Mouse (Mus musculus) Patski (cell line): ENCODE results near the gene Crat. TPM values are rescaled to one million over a fixed set of nuclear protein-coding genes. Genes with fewer than 3 reads are reported as not detected.

ENCODE experiments used
- ATAC-seq: fragments of 100-300 bp; one replicate; pipeline ENCODE4 v1.8.0; 2021
- CTCF ChIA-PET: fragments of 350-600 bp; sonication (Branson Sonifier 250); formaldehyde crosslinking; loops from one replicate; lab custom pipeline; 2022; ENCODE audit warnings: inconsistent platforms; lab: Charles Lee
- POLR2A ChIA-PET: fragments of 350-600 bp; sonication (Branson Sonifier 250); formaldehyde crosslinking; loops from one replicate; lab custom pipeline; 2022; ENCODE audit warnings: antibody characterized with exemption, inconsistent platforms; lab: Charles Lee
- DNase-seq: peaks from one replicate; pipeline ENCODE4 v3.0.0-alpha.2; 2011; ENCODE audit warnings: low read depth, low spot score
- H3K27me3 ChIP-seq: fragments of 371-371 bp; one replicate; pipeline ENCODE4 v1.5.1; 2021
- CTCF ChIP-seq: fragments of 100-300 bp; IDR thresholded peaks from one replicate; pipeline ENCODE4 v1.5.1; 2021
- in situ Hi-C: fragments of 300-500 bp; cut with MboI; formaldehyde crosslinking; loops from 3 replicates; pipeline ENCODE4 v1.11.1; 2018; ENCODE audit warnings: low pct_unique_long_range_greater_than_20kb, mixed read lengths
- polyA plus RNA-seq: library from polyadenylated mRNA; unstranded; gene quantifications from one replicate; pipeline ENCODE4 v1.2.3, GENCODE M21; 2021

The Crat gene
- polyA plus RNA-seq, 1 experiment from 2014 or later = 86.1 TPM

GRCm38 (mm10) chr2:30397986-30398512, 17.6 kb downstream of the Crat start:
- no peak for ATAC-seq
- DNase-seq = no peak
- H3K27me3 ChIP-seq = no peaks in the 10 kb centered on the region
- ChIA-PET CTCF (interaction anchor here (1.3 kb wide), 1 partner anchor 31 kb away, joined by 3 read pairs; no protein-coding TSS in a partner anchor), POLR2A (interaction anchor here (0.9 kb wide), 1 partner anchor 18 kb away, joined by 3 read pairs; the partner anchor contains the start of genes Crat and Ptpa)
- no peak for TF ChIP-seq CTCF
- in situ Hi-C loops = no loop called here

GRCm38 (mm10) chr2:30396246-30396645, 19.4 kb downstream of the Crat start:
- ATAC-seq = no peak
- in situ Hi-C loops = no loop called here
- TF ChIP-seq CTCF = no peak
- CTCF ChIA-PET = interaction anchor here (0.8 kb wide), 1 partner anchor 9 kb away, joined by 4 read pairs; no protein-coding TSS in a partner anchor
- H3K27me3 ChIP-seq = no peaks in the 10 kb centered on the region
- DNase-seq = no peak
- POLR2A ChIA-PET = no interaction called here

- ATAC-seq = no peak
- ChIA-PET CTCF (interaction anchor here (0.8 kb wide), 1 partner anchor 9 kb away, joined by 4 read pairs; no protein-coding TSS in a partner anchor), POLR2A (no interaction called here)
- no peaks in the 10 kb centered on the region for H3K27me3 ChIP-seq
- in situ Hi-C loops = no loop called here
- DNase-seq = no peak
- TF ChIP-seq CTCF = no peak
Observed at GRCm38 (mm10) chr2:30395757-30396156, 19.9 kb downstream of the Crat start.

- no peaks in the 10 kb centered on the region for H3K27me3 ChIP-seq
- in situ Hi-C loops = no loop called here
- DNase-seq (no peak), ATAC-seq (no peak)
- CTCF ChIA-PET = no interaction called here
- POLR2A ChIA-PET = interaction anchor here (1.2 kb wide), 1 partner anchor 9 kb away, joined by 3 read pairs; no protein-coding TSS in a partner anchor
- TF ChIP-seq CTCF = no peak
Observed at GRCm38 (mm10) chr2:30393370-30393656, 22.3 kb downstream of the Crat start.

GRCm38 (mm10) chr2:30392577-30393369, 22.8 kb downstream of the Crat start:
- CTCF ChIA-PET = no interaction called here
- H3K27me3 ChIP-seq = no peaks in the 10 kb centered on the region
- no peak for TF ChIP-seq CTCF
- POLR2A ChIA-PET = interaction anchor here (0.6 to 1.2 kb wide), 3 partner anchors 9 to 22 kb away, joined by 3 read pairs; no protein-coding TSS in a partner anchor
- DNase-seq (no peak), ATAC-seq (peak; percentile 53)
- in situ Hi-C loops = no loop called here

- ATAC-seq (peak; percentile 88), DNase-seq (peak; percentile 77)
- in situ Hi-C loops = no loop called here
- ChIA-PET POLR2A (interaction anchor here (0.6 to 0.8 kb wide), 2 partner anchors 9 to 23 kb away, joined by 3 read pairs; no protein-coding TSS in a partner anchor), CTCF (no interaction called here)
- TF ChIP-seq CTCF = no peak
- no peaks in the 10 kb centered on the region for H3K27me3 ChIP-seq
Observed at GRCm38 (mm10) chr2:30392114-30392576, 23.5 kb downstream of the Crat start, which contains the start of gene Dolpp1. TSS of gene Dolpp1 (plus strand) at chr2:30392254.

GRCm38 (mm10) chr2:30389000-30389399, 26.6 kb downstream of the Crat start:
- ChIA-PET POLR2A (interaction anchor here (0.6 kb wide), 1 partner anchor 379 kb away, joined by 3 read pairs; no protein-coding TSS in a partner anchor), CTCF (no interaction called here)
- no peak for TF ChIP-seq CTCF
- DNase-seq (no peak), ATAC-seq (no peak)
- in situ Hi-C loops = no loop called here
- no peaks in the 10 kb centered on the region for H3K27me3 ChIP-seq

- ATAC-seq (no peak), DNase-seq (no peak)
- POLR2A ChIA-PET = no interaction called here
- no peak for TF ChIP-seq CTCF
- H3K27me3 ChIP-seq = no peaks in the 10 kb centered on the region
- in situ Hi-C loops = no loop called here
- CTCF ChIA-PET = no interaction called here
Observed at GRCm38 (mm10) chr2:30386913-30387312, 28.7 kb downstream of the Crat start.

GRCm38 (mm10) chr2:30385591-30385990, 30.0 kb downstream of the Crat start:
- no peak for ATAC-seq
- ChIA-PET CTCF (no interaction called here), POLR2A (interaction anchor here (1.7 kb wide), 1 partner anchor 29 kb away, joined by 4 read pairs; no protein-coding TSS in a partner anchor)
- TF ChIP-seq CTCF = no peak
- DNase-seq = no peak
- in situ Hi-C loops = no loop called here
- H3K27me3 ChIP-seq = no peaks in the 10 kb centered on the region

GRCm38 (mm10) chr2:30384814-30385213, 30.8 kb downstream of the Crat start:
- ChIA-PET POLR2A (interaction anchor here (1.7 kb wide), 1 partner anchor 29 kb away, joined by 4 read pairs; no protein-coding TSS in a partner anchor), CTCF (no interaction called here)
- in situ Hi-C loops = no loop called here
- no peaks in the 10 kb centered on the region for H3K27me3 ChIP-seq
- no peak for DNase-seq
- no peak for ATAC-seq
- TF ChIP-seq CTCF = no peak

GRCm38 (mm10) chr2:30381377-30381725, 34.3 kb downstream of the Crat start:
- DNase-seq (no peak), ATAC-seq (no peak)
- ChIA-PET POLR2A (no interaction called here), CTCF (no interaction called here)
- in situ Hi-C loops = no loop called here
- no peak for TF ChIP-seq CTCF
- H3K27me3 ChIP-seq = no peaks in the 10 kb centered on the region
